Mouse (Mus musculus) olfactory bulb, adult 2 months (tissue): Measurements from ENCODE around the gene C1rl.

ENCODE experiments used
- CTCF ChIP-seq: fragments of 200-500 bp; IDR thresholded peaks from 2 replicates; pipeline ENCODE4 v1.5.1; 2012; ENCODE audit warnings: low read depth, mild to moderate bottlenecking, low read length, moderate library complexity; ENCODE audit not compliant: insufficient read depth
- POLR2A ChIP-seq: fragments of 200-500 bp; IDR thresholded peaks from 2 replicates; pipeline ENCODE4 v1.6.1; 2012; ENCODE audit warnings: mild to moderate bottlenecking, low read depth, low read length, moderate library complexity; ENCODE audit not compliant: insufficient read depth

DNA sequence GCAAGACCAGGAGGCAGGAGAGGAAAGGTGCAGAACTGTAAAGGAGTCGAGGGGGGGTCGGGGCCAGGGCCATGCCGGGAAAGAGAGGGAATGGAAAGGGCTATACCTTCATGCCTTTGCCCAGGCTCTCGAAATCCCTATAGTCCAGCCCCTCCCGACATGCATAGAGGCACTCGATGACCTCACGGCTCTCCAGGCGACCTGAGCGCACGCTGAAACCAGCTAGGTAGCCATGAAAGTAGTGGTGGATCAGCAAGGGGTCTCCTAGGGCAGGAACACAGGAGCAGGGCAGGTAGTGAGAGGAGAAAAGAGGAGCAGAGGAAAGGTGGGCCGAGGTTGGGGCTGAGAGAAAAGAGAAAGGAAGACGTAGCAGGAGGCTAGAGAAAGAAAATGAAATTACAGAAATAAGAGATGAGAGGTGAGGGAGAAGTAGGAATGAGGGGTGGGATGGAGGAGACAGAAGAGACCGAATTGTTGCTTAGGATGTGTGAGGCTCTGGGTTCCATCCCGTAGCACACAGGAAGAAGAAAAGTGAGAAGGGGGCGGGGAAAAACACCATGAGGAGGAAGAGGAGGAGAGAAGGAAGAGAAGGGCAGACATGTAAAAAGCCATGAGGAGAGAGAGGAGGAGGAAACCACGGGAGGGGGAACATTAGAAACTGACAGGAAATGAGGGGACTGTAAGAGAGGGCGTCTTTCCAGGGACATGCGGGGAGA is 43.1 kb upstream of the C1rl start:
- TF ChIP-seq CTCF (no peak), POLR2A (no peak)
